Mouse (Mus musculus) bone marrow macrophage, adult 2 months (primary cell): ENCODE results near the gene Dus2.
"Not testable (repeated sequence)": the region's sequence is repeated elsewhere in the genome, so short reads cannot be mapped to it uniquely, and the experiment has no call there.

ENCODE experiments used
- CTCF ChIP-seq: IDR thresholded peaks from 2 replicates; pipeline ENCODE4 v1.5.1; 2012; ENCODE audit warnings: low read depth, mild to moderate bottlenecking, low read length, moderate library complexity
- POLR2A ChIP-seq: IDR thresholded peaks from 2 replicates; pipeline ENCODE4 v1.6.1; 2012; ENCODE audit warnings: mild to moderate bottlenecking, low read depth, low read length, borderline replicate concordance

DNA sequence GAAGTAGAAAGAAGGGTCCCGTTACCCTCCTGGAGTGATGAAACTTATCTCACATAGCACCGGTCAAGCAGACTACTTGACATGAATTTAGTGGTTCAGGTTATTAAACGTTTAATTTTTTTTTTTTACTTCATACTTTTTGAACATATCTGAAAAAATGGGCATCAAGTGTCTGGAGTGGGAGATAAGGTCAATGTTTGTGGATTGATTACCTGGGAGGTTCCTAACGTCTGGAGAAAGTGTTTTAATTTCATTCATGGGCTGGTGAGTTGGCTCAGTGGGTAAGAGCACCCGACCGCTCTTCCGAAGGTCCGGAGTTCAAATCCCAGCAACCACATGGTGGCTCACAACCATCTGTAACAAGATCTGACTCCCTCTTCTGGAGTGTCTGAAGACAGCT is 21.1 kb downstream of the Dus2 start:
- not testable (repeated sequence) for TF ChIP-seq POLR2A, CTCF
